Mouse (Mus musculus): Measurements from ENCODE around the gene Upf1.

GRCm38 (mm10) chr8:70309311-70309710 is 43.8 kb downstream of the Upf1 start:
- peak; percentile 63 for TF ChIP-seq CTCF (IDR thresholded peaks at IDR 0.05; ENCODE audit: control insufficient read depth, insufficient read depth, insufficient replicate concordance, low read depth, low read length)
- no peak for TF ChIP-seq POLR2A (IDR thresholded peaks at IDR 0.05; ENCODE audit: control insufficient read depth, low read depth, low read length)

Data from testis, adult 2 months (tissue).